Mouse (Mus musculus) fat pad, adult 2 months (tissue): ENCODE measurements around the gene Car7.
A peak's percentile ranks its signal among the peaks of the same experiment; 100 is the strongest.
"Not testable (repeated sequence)": the region's sequence is repeated elsewhere in the genome, so short reads cannot be mapped to it uniquely, and the experiment has no call there.

Experiments used
- DNase-seq: peaks from one replicate; pipeline ENCODE4 v3.0.0-alpha.2; 2011; ENCODE audit warnings: low read depth, low spot score; ENCODE audit errors: extremely low read depth

The Car7 gene

DNA sequence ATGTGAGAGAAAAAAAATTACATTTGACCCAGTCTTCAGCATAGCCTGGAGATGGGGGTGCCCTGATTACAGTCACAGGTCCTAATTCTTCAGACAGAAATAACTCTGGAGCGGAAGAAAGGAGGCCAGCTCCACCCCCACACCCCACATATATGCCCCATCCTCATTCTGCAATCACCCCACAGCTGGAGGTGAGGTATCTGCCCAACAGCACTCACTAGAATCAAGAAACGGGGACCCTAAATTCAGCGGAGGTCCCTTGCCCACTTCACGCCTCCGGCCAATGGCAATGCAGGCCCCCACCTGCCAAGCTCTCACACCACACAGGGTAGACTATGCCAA is 30.9 kb downstream of the Car7 start:
- no peak for DNase-seq

DNA sequence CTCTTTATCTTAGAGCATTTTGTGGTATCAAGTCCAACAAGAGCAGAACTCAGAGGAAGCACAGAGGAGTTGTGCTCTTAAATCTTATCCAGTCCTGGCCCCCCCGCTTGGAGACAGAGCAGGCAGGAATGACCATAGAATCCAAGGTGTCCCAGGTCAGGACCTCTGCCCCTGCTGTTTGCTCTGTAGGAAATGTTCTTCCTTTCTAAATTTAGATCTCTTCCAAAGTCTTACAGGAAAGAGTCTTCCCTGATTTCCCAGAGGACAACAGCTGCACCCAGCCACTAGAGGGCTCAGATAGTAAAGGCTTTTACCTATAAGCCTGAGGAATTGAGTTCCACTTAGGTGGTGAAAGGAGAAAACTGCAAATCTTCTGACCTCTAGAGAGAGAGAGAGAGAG is 35.1 kb downstream of the Car7 start:
- DNase-seq: no peak

DNA sequence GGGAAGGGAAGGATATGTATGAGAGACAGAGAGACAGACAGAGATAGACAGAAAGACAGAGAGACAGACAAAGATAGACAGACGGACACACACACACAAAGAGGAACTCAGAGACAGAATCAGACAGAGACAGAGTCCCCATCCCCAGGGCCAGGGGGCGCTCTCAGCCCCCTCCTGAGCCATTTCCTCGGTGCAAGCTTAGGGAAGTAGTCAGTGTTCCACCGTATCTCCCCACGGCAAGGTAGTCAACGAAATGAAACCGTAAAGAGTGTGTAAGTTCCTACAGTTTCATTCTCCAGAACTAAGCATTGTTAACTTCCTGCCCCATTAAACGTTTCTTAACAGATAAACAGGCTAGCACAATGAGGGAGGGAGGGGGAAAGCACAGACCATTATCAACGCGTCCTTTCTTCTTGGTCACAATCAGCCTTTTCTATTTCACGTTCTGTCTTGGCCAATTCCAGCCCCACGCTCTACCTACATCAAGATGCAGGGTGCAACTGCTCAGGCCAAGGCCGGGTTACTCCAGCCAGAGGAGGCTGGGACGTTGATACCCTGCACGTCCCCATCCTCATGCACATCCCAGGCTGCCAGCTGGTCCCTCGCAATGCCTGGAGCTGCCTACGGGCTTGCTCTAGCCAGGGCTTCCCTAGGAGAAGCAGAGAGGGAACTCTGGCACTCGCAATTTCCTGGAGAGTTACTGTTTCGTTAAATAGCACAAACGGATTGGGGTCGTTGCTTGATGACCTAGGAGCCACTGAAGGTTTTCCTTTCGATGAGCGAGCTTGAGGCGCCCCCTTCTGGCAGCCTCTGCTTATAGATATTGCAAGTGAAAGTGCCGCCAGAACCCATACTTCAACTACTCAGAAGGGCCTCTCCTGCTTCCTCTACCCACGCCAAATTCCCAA is 36.2 kb downstream of the Car7 start:
- DNase-seq: no peak

DNA sequence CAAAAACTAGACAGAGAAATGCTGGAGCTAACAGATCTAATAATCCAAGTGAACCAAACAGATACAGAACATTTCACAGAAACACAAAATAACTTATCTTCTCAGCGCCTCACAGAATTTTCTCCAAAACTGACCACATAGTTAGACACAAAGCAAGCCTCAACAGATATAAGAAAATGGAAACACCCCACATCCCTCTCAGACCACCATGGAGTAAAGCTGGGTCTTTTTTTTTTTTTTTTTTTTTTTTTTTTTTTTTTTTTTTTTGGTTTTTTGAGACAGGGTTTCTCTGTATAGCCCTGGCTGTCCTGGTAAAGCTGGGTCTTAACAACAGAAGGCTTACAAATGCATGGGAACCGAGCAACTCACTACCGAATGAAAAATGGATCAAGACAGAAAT is 42.3 kb downstream of the Car7 start:
- no peak for DNase-seq

DNA sequence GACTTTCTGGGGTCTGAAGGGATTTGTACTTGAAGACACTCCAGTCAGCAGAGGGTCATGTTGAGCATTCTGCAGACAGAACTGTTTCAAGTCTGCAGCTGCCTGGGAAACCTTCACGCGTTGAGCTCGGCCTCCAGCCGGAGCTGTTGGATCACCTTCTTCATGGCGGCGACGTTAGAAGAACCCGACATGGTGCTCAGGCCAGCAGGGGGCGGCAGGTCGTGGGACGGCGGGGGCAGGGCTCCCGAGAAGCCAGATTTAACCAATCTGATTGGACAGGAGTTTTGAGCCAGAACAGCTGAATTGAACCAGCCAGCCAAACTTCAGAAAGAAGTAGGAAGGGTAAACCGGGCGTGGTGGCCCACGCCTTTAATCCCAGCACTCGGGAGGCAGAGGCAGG is 43.1 kb downstream of the Car7 start:
- not testable (repeated sequence) for DNase-seq

DNA sequence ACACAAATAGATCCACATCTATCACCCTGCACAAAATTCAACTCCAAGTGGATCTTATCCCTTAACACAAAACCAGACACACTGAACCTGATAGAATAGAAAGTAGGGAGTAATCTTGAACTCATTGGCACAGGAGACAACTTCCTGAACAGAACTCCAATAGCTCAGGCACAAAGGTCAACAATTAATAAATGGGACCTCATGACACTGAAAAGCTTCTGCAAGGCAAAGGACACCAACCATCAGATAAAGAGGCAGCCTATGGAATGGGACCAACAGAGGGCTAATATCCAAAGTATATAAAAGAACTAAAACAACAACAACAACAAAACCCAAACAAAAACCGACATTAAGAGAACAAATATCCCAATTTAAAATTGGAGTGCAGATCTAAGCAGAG is 50.0 kb downstream of the Car7 start:
- DNase-seq: no peak

DNA sequence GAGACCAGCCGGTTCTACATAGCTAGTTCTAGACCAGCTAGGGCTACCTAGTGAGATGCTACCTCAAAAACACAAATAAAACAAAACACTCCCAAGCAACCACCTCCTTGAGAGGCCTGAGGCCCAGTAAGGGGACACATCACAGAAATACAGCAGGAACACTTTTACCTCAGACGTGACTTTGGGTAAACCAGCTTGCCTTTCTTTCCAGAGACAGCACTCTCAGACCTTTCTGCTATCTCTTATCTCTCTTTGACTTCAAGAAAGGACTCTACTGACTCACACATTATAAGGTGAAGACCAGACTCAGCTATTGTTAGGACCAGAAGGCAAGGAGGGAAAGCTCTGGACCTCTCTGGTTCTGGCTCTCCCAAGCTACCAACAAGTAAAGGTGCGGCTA is 55.8 kb downstream of the Car7 start:
- DNase-seq: no peak

DNA sequence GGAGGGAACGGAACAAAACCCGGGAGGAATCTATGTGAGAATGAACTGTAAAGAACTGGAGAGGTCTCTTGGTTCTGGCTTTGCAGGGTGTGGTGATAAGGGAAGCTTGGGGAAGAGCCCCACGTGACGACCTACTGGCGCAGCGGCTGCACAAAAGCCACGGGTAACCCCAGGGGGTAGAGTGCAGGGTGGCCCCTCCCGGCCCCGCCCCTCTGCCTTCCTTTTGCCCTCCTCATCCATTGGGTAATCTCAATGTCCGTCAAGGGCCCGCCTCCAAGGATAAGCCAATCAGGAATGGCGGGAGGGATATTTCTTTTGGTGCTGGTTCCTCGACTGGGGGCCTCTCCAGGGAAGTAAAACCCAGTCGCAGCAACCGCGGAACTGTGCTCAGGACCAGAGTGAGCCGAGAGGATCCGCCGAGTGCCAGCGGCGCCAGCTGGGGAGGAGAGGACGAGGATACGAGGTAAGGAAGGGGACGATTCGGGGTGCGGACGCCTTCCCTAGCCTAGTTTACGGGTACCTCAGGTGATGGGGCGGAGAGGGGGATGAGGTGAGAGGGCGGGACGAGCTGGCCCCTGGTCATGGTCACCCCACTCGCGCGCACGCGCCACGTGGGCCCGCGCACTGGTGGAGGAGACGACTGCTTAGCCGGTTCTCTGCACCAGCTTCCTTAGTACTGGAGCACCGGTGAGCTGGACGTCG is 56.8 kb downstream of the Car7 start, which contains the start of gene Pdp2:
Pdp2 (plus strand) TSS at position 319 of the 702 bp plus-strand sequence.
- DNase-seq: peak; percentile 36

DNA sequence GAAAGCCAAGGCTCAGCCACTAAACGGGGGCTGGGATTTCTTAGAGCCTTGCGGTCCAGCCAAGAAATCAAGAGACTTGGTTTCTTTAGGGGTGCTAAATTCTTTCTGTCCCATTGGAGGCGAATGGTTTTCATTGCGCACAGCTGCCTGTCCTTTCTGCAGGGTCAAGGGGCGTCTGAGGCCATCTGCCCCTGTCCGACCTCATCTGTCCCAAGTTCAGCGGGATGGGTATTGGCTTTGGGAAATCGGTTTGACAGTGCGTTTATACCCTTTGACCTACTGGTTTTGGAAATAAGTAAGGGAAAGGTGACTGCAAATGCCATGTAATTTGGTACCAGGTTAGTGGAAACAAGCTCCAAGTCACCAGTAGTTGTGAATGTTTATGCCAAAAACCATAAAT is 57.4 kb downstream of the Car7 start:
- DNase-seq: no peak

DNA sequence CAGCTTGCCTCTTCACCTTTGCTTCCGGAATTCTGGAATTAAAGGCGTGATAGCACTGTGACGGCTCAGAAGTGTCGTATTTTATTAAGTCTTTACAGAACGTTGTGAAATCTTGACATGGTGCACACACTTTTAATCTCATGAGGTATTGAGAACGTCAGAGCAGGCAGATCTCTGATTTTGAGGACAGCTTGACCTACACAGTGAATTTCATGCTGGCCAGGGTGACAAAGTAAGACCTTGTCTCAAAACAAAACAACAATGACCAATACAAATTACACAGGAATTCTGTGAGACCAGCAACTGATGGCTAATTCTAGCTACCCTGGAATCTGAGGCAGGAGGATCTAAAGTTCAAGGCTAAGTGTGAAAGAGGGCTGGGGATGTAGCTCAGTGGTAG is 58.1 kb downstream of the Car7 start:
- DNase-seq: no peak

DNA sequence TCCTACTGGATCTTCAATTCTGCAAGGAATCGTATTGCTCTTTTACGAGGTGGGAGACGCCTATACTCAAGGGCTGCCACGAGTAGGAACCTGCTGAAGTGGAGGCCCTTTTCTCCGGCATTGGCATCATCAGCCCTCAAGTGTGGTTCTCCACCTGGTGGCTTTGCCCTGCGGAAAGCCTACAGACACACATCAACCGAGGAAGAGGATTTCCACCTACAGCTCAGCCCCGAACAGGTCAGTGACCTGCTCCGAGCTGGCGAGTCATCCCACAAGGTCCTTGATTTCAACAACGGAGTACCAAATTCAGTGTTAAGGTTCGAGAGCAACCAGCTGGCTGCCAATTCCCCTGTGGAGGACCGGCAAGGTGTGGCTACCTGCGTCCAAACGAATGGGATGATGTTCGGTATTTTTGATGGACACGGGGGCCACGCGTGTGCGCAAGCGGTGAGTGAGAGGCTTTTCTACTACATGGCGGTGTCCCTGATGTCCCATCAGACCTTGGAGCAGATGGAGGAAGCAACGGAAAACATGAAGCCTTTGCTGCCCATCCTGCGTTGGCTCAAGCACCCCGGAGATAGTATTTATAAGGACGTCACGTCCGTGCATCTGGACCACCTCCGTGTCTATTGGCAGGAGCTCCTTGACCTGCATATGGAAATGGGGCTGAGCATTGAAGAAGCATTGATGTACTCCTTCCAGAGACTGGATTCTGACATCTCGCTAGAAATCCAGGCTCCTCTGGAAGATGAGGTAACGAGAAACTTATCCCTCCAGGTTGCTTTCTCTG is 59.2 kb downstream of the Car7 start:
- DNase-seq: no peak

DNA sequence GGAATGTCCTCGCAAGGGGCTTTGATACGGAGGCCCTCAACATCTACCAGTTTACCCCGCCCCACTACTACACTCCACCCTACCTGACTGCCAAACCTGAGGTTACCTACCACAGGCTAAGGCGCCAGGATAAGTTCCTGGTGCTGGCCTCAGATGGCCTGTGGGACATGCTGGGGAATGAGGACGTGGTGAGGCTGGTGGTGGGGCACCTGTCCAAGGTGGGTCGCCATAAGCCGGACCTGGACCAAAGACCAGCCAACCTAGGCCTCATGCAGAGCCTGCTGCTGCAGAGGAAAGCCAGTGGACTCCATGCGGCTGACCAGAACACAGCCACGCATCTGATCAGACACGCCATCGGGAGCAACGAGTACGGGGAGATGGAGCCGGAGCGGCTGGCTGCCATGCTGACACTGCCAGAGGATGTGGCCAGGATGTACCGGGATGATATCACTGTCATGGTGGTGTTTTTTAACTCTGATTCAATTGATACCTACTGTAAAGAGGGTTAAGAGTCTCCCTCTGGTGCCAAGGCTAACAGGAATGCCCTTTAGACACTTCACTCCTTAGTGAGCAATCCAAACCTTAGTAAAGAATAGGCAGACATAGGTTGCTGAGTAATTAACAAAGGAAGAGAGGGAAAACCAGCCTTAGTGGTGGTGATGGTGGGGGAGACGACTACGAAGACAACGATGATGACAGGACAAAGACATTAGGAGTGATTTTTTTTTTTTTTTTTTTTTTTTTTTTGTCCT is 60.3 kb downstream of the Car7 start:
- no peak for DNase-seq

DNA sequence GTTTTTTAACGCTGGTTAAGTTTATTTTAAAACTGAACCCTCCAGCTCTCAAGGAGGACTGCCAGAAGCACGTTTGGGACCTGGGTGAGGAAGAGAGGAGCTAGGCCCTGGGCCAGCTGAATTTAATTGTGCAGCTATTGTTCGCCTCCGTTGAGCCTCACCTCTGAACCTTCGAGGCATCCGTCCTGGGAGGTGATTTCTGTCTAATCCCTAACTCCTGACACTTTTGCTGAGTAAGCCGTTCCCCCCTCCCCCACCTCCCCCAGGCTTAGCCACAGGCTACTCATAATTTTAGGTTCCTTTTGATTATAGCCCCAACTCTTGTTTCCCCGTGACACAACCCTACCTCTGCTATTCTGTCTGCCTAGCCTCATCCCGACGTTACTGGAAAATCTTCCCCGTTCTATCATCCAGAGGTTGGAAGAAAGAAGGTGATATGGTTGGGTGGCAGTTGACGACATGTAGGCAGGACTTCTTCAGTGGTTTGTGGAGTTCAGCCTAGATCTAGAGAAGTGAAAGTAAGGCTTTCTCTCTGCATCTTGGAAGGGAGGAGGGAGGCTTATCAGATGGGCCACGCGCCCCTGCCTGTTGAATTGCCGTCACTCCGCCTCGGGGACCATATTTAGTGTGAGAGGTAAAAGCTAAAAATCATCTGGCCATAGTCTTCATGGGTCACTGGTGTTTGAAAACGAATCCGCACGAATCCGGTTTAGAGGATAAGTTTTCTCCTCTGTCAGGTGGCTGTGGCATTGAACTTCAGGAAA is 61.5 kb downstream of the Car7 start:
- DNase-seq: no peak

DNA sequence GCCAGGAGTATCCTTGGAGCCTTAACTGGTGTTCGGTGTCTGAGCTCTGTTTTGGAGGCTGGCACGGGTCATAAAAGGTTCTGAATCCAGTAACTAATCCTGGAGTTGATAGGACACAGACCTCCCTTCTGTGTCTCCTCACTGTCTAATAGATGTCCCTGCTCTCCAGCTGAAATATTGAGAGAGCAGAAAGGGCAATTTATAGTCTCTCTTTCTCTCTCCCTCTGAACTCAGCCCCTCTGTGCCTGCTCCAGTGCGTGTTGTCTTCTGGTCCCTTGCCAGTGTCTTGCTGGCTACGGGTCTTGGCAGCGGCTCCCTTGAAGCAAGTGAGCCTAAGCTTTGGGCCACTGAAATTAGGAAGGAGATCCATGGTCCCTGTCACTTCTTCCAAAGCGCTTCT is 63.2 kb downstream of the Car7 start:
- no peak for DNase-seq

DNA sequence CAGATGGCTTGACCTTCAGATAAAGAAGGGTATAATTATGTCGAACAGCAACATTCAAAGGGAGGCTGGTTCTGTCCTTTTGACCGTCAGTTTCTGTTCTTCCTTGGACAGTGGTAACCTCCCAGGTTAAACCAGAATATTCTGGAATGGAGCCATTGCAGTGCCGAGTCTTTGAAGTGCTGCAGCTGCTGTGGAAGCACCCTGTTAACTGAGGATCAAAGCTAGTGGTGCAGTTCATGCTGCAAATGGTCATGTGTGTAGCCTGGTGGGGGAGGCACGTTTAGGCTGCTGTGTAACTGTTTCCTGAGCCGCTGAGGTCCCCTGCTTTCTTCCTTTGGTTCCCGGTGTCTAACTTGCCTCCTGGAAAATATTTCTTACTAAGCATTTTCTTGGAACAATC is 64.0 kb downstream of the Car7 start:
- no peak for DNase-seq
